Mouse (Mus musculus): Measurements from ENCODE around the gene Kbtbd13. TPM values are rescaled to one million over a fixed set of nuclear protein-coding genes. Genes with fewer than 3 reads are reported as not detected.

Gene Kbtbd13
- polyA plus RNA-seq, 1 experiment = 1.0 TPM

DNA sequence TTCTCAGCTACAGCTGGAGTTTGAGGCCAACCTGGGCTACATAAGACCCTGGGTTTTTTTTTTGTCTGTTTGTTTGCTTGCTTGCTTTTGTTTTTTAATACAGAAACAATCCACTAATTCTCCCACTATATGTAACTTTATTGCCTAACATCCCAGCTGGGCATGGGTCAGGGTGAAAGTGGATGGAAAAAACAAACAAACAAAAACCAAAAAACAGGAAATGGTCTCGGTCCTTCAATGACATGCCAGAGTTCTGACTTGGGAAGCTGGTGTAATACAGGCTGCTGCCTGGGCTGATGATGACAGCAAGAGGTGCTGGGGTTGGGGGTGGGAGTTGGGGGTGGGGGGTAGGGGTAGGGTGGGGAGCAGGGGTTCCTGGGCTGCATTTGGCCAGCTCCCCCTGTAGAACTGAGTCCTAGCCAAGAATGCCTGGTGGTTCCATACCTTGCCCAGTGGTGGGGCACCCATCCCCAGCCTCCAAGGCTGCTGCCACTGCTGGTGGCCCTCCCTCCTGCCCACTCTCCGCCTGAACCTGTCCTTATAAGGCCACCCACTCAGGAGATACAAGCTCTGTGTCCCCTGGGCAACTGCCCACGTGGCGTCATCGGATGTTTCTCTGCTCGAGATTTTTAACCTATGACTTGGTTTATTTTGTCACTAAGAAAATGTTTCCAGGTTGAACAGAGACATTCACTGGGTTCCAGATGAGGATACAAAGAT, 9.3 kb downstream of the Kbtbd13 start:
- Histone ChIP-seq H3K4me1 (ENCODE audit: control insufficient read depth, insufficient read depth, insufficient read length, low read length) (peaks cover 23% of the 10 kb centered on the region), H3K27ac (replicated peaks; ENCODE audit: low read depth, low read length) (peak overlapping the region; percentile 72), H3K4me3 (ENCODE audit: insufficient read depth, low read depth, low read length) (no peak overlapping the region)

GRCm38 (mm10) chr9:65381017-65381590, 10.3 kb downstream of the Kbtbd13 start:
- Histone ChIP-seq H3K4me3 (ENCODE audit: insufficient read depth, low read depth, low read length) (no peak overlapping the region), H3K27ac (replicated peaks; ENCODE audit: low read depth, low read length) (peak overlapping the region; percentile 32), H3K4me1 (ENCODE audit: control insufficient read depth, insufficient read depth, insufficient read length, low read length) (peaks cover 32% of the 10 kb centered on the region)

GRCm38 (mm10) chr9:65375163-65375934, 16.1 kb downstream of the Kbtbd13 start:
- Histone ChIP-seq H3K4me3 (ENCODE audit: insufficient read depth, low read depth, low read length) (no peak overlapping the region), H3K27ac (replicated peaks; ENCODE audit: low read depth, low read length) (peak overlapping the region; percentile 98), H3K4me1 (ENCODE audit: control insufficient read depth, insufficient read depth, insufficient read length, low read length) (peaks cover 20% of the 10 kb centered on the region)

DNA sequence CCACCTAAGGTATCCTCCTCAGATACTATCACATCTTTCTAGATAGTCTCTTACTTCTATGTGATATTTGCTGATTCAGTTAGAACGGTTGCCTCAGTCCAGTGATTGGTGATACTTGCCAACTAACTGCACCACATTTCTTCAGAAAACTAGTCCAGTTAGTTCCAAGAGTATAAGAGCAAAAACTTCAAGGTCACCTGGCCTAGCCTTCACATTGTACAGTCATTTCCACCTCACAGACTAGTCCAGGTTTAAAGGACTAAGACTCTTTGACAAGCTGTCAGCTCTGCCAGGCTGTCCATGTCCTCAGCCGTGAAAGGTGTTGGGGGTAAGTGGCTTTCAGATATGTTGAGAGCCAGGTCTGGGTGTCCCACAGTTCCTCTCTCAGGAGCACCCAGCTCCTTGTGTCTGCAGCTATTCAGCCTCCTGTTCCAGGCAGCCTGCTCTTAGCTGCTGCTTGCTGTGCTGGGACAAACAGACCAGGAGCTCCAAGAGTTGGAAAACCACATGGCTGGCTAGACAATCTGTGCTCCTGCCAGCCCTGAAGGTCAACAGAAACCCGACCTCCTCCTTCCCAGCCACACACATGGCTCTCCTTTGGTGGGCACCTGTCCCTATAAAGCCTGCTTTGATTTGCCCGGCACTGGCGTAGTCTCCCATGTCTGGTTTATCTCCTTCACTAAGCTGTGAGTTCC, 16.8 kb downstream of the Kbtbd13 start:
- H3K4me3 ChIP-seq (ENCODE audit: insufficient read depth, low read depth, low read length) = no peak overlapping the region
- H3K27ac ChIP-seq (replicated peaks; ENCODE audit: low read depth, low read length) = peak overlapping the region; percentile 98
- H3K4me1 ChIP-seq (ENCODE audit: control insufficient read depth, insufficient read depth, insufficient read length, low read length) = peaks cover 20% of the 10 kb centered on the region

DNA sequence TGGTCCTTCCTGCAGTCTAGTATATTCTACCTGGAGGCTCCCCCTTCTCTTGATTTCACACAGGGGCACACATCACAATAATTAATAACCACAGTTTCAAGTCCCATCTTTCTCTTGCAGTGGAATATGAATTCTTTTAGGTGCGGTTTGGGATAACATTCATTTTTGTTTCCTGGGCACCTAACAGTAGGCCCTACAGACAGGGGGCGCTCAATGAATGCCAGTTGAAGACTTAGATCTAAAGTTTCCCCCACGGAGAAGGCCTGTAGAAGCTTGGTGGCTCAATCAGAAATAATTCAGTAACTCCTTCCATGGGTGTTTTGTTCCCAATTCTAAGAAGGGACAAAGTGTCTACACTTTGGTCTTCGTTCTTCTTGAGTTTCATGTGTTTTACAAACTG, 19.0 kb downstream of the Kbtbd13 start:
- Histone ChIP-seq H3K27ac (replicated peaks; ENCODE audit: low read depth, low read length) (no peak overlapping the region), H3K4me3 (ENCODE audit: insufficient read depth, low read depth, low read length) (no peak overlapping the region), H3K4me1 (ENCODE audit: control insufficient read depth, insufficient read depth, insufficient read length, low read length) (peaks cover 18% of the 10 kb centered on the region)

DNA sequence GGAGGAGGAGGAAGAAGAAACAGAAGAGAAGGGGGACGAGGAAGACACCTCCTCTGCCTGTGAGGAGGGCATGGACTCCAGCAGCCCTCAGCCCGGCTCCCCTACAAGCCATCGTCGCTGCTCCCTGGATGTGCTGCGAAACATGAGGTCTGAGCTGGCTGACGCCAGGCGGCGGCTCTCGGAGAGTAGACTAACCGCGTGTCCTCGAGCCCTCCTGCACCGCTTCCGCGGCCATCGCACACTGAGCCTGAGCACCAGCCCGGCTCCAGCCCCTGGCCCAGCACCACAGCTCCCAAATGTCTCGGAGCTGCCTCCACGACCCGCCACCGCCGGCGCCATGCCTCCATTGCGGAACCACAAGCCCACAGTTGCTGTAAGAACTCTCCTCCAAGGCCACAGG, 19.7 kb downstream of the Kbtbd13 start:
- peaks cover 13% of the 10 kb centered on the region for H3K4me1 ChIP-seq (ENCODE audit: control insufficient read depth, insufficient read depth, insufficient read length, low read length)

DNA sequence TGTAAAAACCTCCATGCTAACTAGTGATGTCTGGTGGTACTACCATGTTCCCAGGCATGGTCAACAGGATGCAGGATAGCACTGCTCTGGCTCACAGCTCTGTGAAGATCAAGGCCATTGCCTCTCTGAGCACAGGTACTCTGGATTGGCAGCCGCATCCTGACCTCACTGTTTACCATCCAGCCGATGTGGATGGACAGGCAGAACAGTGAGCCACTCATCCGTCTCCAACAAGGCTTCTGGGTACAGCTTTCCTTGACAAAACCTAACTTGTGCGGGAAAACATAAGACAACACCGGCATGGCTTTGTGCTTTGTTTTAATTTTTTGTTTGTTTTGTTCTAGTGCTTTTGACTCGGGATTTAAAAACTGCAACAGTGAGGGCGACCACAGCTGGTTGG, 25.7 kb downstream of the Kbtbd13 start:
- Histone ChIP-seq H3K4me3 (ENCODE audit: insufficient read depth, low read depth, low read length) (no peak overlapping the region), H3K27ac (replicated peaks; ENCODE audit: low read depth, low read length) (no peak overlapping the region), H3K4me1 (ENCODE audit: control insufficient read depth, insufficient read depth, insufficient read length, low read length) (no peaks in the 10 kb centered on the region)

More for the DNA sequence above, 19.7 kb downstream of the Kbtbd13 start:
- H3K27ac ChIP-seq (replicated peaks; ENCODE audit: low read depth, low read length) = no peak overlapping the region
- H3K4me3 ChIP-seq (ENCODE audit: insufficient read depth, low read depth, low read length) = no peak overlapping the region

GRCm38 (mm10) chr9:65363684-65364083, 27.8 kb downstream of the Kbtbd13 start:
- Histone ChIP-seq H3K4me3 (ENCODE audit: insufficient read depth, low read depth, low read length) (no peak overlapping the region), H3K27ac (replicated peaks; ENCODE audit: low read depth, low read length) (no peak overlapping the region), H3K4me1 (ENCODE audit: control insufficient read depth, insufficient read depth, insufficient read length, low read length) (0 out of 2 replicates have a peak, but pooled peaks cover 2% of the 10 kb centered on the region)

DNA sequence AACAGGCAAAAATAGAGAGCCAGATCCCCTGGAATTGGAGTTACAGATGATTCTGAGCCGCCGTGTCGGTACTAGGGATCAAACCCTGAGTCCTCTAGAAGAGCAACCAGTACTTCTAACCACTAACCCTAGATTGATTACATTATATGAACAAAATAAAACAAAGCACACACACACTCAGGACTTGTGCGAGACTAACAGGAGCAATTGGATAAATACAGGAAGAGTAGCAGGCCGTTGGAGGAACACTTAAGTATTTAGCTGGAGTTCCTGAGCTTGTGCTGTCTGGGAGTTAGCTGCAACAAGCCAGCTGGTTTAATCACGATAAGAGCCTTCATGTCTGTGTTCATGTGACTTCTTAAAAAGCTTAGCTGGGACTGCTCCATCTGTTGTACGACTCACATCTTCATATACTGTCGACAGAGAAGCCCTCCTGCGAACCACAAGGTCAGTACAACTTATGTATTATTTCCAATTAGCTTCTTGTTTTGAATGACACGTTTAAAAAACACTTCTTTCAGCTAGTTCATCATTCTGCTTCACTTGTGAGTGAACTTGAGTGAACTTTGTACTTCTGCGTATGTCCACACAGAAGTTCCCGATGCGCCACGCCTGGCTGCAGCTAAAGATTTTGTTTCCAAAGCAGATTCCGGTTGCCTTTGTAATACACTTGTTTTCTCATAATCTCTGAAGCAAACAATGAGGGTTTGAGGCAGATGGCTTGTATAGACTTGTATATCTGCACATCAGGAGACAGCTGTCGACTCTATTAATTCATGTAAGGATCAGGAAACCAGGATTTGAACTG, 30.6 kb downstream of the Kbtbd13 start, which contains the start of gene Ubap1l:
Ubap1l (plus strand) TSS at position 401 of the 808 bp plus-strand sequence.
- Histone ChIP-seq H3K4me3 (ENCODE audit: insufficient read depth, low read depth, low read length) (no peak within 1 kb of the TSS), H3K4me1 (ENCODE audit: control insufficient read depth, insufficient read depth, insufficient read length, low read length) (0 out of 2 replicates have a peak, but pooled peaks cover 2% of the 10 kb centered on the region), H3K27ac (replicated peaks; ENCODE audit: low read depth, low read length) (no peak within 1 kb of the TSS)

DNA sequence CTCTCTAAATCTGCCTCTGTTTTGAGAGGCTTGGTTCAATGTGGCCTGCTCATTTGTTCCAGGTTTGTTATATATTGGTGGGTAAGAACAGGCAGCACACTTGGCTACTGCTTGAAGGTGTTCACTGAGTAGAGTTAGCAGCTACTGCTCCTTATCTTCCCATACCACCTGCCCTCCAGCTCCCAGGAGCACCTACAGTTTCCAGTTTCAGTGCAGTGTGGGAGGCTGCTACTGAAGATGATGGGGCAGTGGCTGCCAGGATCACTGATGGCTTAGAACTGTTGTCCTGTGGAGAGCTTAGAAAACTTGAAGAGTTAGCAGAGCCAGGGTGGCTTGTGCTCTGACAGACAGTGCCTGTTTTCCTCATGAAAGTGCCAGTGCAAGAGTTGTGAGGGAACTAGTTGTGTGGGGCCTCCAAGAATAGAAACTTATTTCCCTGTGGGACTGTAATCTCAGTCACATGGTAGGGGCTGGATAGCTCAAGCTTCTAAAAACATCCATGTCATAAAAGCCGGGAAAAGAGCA, 32.4 kb downstream of the Kbtbd13 start:
- Histone ChIP-seq H3K4me1 (ENCODE audit: control insufficient read depth, insufficient read depth, insufficient read length, low read length) (0 out of 2 replicates have a peak, but pooled peaks cover 2% of the 10 kb centered on the region), H3K27ac (replicated peaks; ENCODE audit: low read depth, low read length) (0 out of 2 replicates have a peak overlapping the region, but pooled peaks have one; percentile 35), H3K4me3 (ENCODE audit: insufficient read depth, low read depth, low read length) (no peak overlapping the region)

GRCm38 (mm10) chr9:65356971-65357370, 34.5 kb downstream of the Kbtbd13 start:
- Histone ChIP-seq H3K27ac (replicated peaks; ENCODE audit: low read depth, low read length) (no peak overlapping the region), H3K4me1 (ENCODE audit: control insufficient read depth, insufficient read depth, insufficient read length, low read length) (0 out of 2 replicates have a peak, but pooled peaks cover 2% of the 10 kb centered on the region), H3K4me3 (ENCODE audit: insufficient read depth, low read depth, low read length) (no peak overlapping the region)

- Histone ChIP-seq H3K4me1 (ENCODE audit: control insufficient read depth, insufficient read depth, insufficient read length, low read length) (0 out of 2 replicates have a peak, but pooled peaks cover 2% of the 10 kb centered on the region), H3K27ac (replicated peaks; ENCODE audit: low read depth, low read length) (no peak overlapping the region)
Measured at GRCm38 (mm10) chr9:65356561-65356960, 34.9 kb downstream of the Kbtbd13 start.

DNA sequence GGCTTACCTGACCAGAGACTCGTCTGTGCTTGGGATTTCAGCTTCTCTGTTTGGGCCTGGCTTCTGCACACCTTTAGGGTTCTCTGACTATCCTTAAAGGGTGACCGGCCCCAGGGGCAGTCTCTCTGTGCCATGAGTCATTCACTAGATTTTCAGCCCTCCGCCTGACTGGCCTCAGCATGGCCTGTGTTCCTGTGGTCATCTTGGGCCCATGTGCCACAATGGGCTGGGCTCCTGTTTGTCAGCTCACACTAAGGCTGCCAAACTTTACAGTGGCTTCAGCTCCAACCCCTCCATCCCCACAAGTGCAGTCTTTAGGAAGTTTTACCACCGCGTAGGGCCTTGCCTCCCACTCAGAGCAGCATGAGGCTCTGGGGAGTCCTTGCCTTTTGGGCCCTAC, 38.2 kb downstream of the Kbtbd13 start:
- peaks cover 3% of the 10 kb centered on the region for H3K4me1 ChIP-seq (ENCODE audit: control insufficient read depth, insufficient read depth, insufficient read length, low read length)
- H3K27ac ChIP-seq (replicated peaks; ENCODE audit: low read depth, low read length) = no peak overlapping the region
- H3K4me3 ChIP-seq (ENCODE audit: insufficient read depth, low read depth, low read length) = no peak overlapping the region

More at GRCm38 (mm10) chr9:65356561-65356960, 34.9 kb downstream of the Kbtbd13 start:
- no peak overlapping the region for H3K4me3 ChIP-seq (ENCODE audit: insufficient read depth, low read depth, low read length)

All from brown adipose tissue, adult 24 weeks (tissue).